Mouse (Mus musculus): ENCODE data around the gene Nudt7. TPM values are rescaled to one million over a fixed set of nuclear protein-coding genes. Genes with fewer than 3 reads are reported as not detected.

Nudt7 gene
- total RNA-seq (2022): 1 to 10 TPM; 5.8 to 6.3 (median 6.1) TPM

GRCm38 (mm10) chr8:114133510-114134362 is at the start of gene Nudt7:
Gene Nudt7, plus strand, starts transcription at chr8:114133557.
- DNase-seq (ENCODE audit: low spot score in 2 of 2): peak; percentile 32 to 77

DNA sequence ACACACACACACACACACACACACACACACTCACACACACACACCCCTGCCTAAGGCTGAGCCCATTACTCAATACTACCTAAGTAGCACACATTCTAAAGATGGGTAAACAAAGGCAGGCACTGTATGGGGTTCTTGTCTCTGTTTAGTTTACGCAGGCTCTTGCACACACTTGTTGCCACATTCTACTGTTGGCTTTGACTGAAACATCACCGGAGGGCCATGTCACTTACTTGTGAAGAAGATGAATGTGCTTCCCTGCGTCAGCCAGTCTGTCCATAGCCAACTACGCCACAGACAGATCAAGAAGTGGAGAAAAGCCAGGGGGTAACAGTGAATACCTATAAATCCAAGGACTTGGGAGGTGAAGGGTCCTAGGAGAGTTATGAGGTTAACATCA is 45.4 kb upstream of the Nudt7 start:
- no peak for DNase-seq (ENCODE audit: low spot score in 2 of 2)

- DNase-seq (ENCODE audit: low spot score in 2 of 2): no peak
These were observed 42.6 kb upstream of the Nudt7 start for GRCm38 (mm10) chr8:114090736-114091135.

DNA sequence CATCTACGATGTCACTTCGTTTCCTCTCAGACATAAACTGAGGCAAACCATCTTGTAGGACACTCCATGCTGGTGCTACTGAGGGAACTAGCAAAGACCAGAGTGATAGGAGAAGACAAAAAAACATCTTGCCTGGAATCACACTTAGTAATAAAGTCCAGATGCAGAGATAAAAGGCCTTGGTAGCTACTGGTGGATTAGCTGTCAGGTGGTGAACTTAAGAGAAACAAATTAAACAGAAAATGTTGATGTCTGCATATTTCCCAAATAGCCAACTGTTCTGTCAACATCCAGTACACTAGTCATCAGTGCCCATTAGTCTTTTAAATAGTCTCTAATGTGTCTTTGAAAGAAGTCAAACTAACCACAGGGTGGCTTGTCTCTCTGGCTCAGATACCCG is 40.0 kb upstream of the Nudt7 start:
- DNase-seq (ENCODE audit: low spot score in 2 of 2): no peak

GRCm38 (mm10) chr8:114094526-114094925 is 38.8 kb upstream of the Nudt7 start:
- no peak for DNase-seq (ENCODE audit: low spot score in 2 of 2)

- no peak for DNase-seq (ENCODE audit: low spot score in 2 of 2)
These were observed 32.7 kb upstream of the Nudt7 start for GRCm38 (mm10) chr8:114100561-114101206.

DNA sequence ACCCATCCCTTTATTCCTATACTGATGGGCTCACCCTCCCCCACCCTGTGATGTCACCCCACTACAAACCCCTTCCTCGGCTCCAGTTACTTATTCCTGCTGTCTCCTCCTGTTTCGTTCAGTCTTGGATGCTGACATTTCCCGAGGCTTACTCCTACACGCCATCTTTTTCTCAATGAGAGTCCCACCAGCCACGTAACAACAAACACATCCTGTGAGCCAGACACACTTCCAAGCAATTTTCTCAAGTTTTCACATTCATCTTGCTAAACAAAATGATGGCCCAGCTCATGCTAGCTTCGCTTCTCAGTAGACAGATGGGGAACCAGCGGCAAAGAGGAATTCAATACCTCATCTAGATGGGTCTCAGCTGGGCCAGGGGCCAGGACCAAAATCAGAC is 30.0 kb upstream of the Nudt7 start:
- no peak for DNase-seq (ENCODE audit: low spot score in 2 of 2)

DNA sequence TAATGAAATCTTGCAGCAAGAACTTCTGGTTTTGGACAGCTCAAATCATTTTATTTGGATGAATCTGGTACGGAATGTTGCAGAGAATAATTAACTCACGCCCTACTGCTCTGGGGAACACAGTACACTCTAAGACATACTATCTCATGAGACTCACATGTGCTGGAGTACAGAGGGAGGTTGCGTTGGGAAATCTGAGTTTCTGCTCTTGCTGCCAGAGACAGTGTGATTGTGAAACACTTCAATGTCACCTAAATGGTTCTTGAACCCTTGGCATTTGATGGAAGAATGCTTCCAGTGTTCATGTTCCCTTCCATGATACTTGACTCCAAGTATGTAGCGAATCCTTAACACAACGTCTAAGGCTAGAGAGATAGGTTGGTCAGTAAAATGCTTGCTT is 27.4 kb upstream of the Nudt7 start:
- no peak for DNase-seq (ENCODE audit: low spot score in 2 of 2)

- DNase-seq (ENCODE audit: low spot score in 2 of 2): no peak
These were observed 23.8 kb upstream of the Nudt7 start for GRCm38 (mm10) chr8:114109365-114110140.

GRCm38 (mm10) chr8:114115076-114115475 is 18.3 kb upstream of the Nudt7 start:
- DNase-seq (ENCODE audit: low spot score in 2 of 2): no peak

- no peak for DNase-seq (ENCODE audit: low spot score in 2 of 2)
These were observed 17.3 kb upstream of the Nudt7 start for GRCm38 (mm10) chr8:114116049-114116448.

GRCm38 (mm10) chr8:114117439-114117838 is 15.9 kb upstream of the Nudt7 start:
- DNase-seq (ENCODE audit: low spot score in 2 of 2): no peak

DNA sequence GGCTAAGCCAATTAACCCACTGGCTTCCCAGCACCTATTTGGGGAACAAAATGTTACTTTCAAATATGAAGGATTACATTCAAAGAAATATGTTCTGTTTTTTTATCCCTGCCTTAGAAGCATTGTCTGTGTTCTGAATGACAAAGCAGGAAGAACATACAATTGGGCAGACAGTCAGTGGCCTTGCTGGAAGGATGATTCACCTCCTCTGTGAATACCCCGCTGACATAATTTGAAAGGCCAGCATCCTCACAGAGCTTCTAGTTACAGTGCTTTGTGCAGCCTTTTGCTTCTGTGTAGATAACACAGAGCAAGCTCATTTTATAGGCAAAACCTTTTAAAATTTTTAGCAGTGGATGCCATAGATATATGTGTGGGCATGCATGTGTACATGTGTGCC is 11.6 kb upstream of the Nudt7 start:
- DNase-seq (ENCODE audit: low spot score in 2 of 2): no peak

- no peak for DNase-seq (ENCODE audit: low spot score in 2 of 2)
These were observed 9.7 kb upstream of the Nudt7 start for GRCm38 (mm10) chr8:114123611-114124010.

- DNase-seq (ENCODE audit: low spot score in 2 of 2): no peak
These were observed 9.1 kb upstream of the Nudt7 start for GRCm38 (mm10) chr8:114124084-114124750.

- no peak for DNase-seq (ENCODE audit: low spot score in 2 of 2)
These were observed 2.5 kb upstream of the Nudt7 start for GRCm38 (mm10) chr8:114130838-114131237.

- DNase-seq (ENCODE audit: low spot score in 2 of 2): no peak
These were observed 1.9 kb upstream of the Nudt7 start for GRCm38 (mm10) chr8:114131421-114131820.

DNA sequence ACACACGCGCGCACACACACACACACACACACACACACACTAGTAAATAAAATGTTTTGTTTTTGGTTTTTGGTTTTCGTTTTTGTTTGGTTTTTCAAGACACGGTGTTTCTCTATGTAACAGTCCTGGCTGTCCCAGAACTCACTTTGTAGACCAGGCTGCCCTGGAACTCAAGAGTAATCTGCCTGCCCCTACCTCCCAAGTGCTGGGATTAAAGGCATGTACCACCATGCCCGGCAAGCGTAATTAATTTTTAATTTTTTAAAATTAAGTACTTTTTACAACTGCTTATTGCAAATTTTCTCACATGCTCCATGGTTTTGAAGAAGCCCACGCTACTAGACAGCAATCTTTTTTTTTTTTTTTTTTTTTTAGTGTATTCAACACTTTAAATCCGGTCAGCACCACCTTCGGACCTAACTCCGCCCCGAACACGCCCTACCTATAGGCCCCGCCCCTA is 277 bp upstream of the Nudt7 start:
- no peak for DNase-seq (ENCODE audit: low spot score in 2 of 2)

DNA sequence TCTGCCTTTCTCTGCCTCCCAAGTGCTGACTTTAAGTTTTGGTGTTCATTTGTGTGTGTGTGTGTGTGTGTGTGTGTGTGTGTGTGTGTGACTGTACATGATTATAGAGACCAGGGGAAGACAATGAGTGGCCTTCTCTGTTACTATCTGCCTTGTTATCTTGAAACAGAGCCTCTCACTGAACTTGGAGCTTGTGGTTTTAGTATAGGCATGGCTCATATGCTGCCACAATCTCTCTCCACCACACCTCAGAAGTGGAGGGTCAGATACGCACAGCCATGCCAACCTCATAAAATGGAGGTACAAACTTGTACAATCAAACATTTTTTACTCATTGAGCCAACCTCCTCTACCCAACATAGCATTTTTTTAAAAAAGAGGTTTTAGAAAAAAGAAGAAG is 3.4 kb downstream of the Nudt7 start:
- DNase-seq (ENCODE audit: low spot score in 2 of 2): no peak

DNA sequence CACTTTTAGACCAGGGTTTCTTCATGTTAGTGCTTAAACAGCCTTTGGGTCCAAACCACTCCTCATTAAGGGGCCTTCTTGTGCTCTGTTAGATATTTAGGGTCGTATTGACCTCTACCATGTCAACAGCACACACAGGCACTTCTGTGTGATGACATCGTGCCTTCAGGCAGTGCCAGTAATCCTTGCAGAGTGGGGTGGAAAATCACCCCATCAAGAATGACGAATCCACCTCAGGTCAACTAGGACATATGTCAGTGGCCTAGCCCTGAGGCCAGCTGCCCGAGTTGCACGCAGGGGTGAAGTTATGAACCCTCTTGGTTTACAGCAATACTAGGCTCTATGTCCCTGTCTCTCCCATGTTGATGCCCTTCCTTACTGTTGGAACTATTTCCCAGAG is 3.8 kb downstream of the Nudt7 start:
- no peak for DNase-seq (ENCODE audit: low spot score in 2 of 2)

GRCm38 (mm10) chr8:114140437-114140836 is 7.1 kb downstream of the Nudt7 start:
- no peak for DNase-seq (ENCODE audit: low spot score in 2 of 2)
